Mouse (Mus musculus) 3T3-L1 (cell line): ENCODE data around the gene Cant1.

Experiments
- DNase-seq: peaks from one replicate; pipeline ENCODE4 v3.0.0-alpha.2; 2015; ENCODE audit warnings: low read depth, low spot score

Gene Cant1

GRCm38 (mm10) chr11:118374506-118374905, 44.4 kb downstream of the Cant1 start:
- DNase-seq, result no peak

- peak; percentile 53 for DNase-seq
These were observed 46.2 kb downstream of the Cant1 start for GRCm38 (mm10) chr11:118372641-118373040.

DNA sequence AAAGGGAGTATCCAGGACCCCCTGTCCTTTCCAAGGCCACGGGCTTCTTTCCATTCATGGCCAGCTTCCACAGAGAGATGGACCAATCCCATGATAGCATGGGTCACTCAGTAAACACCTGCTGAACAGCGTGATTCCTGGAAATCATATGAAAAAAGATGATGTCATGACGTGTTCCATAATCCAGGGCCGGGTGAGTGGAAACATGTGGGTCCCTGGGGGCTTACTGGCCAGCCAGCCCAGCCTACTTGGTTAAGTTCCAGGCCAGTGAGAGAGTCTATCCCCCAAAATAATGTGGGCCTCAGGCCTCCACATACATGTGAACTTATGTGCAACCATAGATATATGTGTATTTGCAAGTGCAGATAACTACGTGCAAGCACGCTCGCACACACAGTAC, 47.0 kb downstream of the Cant1 start:
- DNase-seq, result no peak

GRCm38 (mm10) chr11:118369657-118370056, 49.2 kb downstream of the Cant1 start:
- no peak for DNase-seq

DNA sequence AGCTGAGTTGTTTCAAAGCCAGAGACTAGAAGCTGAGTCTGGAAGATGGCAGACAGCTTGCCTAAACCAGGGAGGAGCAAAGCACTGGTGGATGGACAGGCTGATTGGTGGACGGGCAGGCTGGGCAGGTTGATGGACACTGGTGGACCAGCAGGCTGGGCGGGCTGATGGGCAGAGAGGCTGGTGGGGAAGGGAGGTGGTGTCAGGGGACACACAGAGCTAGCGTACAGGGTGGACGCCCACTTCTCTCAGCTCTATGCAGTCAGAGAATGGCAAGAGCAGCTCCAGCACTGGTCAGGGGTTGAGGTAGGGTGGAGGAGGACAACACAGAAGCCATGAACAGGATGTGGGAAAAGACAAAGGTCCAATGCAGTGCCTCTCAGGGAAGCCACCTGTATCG, 49.6 kb downstream of the Cant1 start:
- no peak for DNase-seq

- peak; percentile 61 for DNase-seq
These were observed 50.6 kb downstream of the Cant1 start for GRCm38 (mm10) chr11:118368330-118368729.

- peak; percentile 61 for DNase-seq
These were observed 52.3 kb downstream of the Cant1 start for GRCm38 (mm10) chr11:118366559-118366958.

DNA sequence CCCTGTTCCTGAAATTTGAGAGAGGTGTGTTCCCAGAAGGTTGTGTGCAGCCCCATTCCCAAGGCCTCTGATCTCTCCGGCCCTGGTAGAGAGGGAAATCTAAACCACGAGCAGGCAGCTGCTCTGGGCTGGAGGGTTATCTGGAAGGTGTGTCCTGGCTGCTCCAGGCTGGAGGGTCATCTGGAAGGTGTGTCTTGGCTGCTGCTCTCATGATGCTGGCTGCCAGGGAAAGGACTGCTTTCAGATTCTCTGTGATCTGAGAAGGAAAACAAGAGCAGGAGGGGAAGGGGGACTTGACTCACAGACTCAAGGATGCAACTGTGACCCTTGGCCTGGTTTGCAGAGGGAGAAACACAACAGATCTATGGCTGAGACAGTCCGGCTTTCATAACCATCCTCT, 52.8 kb downstream of the Cant1 start:
- DNase-seq, result peak; percentile 73

DNA sequence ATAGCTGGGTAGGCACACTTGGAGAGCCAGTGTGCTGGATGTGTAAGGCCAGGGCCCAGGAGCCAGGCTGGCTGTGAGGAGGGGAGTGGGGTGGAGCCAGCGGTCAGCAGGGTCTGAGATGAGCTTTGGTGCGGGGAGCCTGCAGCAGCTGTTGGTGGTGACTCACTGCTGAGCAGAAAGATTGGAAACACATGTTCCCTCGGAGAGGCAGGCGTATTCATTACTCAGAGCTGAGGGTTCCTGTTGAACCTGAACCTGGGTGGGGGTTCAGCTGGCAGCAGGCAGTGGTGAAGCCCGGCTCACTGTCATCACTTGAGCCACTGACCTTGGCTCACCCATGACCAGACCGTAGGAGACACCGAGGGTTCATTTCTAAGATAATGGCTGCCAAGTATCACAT, 53.7 kb downstream of the Cant1 start:
- DNase-seq, result peak; percentile 98

GRCm38 (mm10) chr11:118364021-118364420, 54.9 kb downstream of the Cant1 start:
- DNase-seq, result no peak

- peak; percentile 93 for DNase-seq
These were observed 55.8 kb downstream of the Cant1 start for GRCm38 (mm10) chr11:118362971-118363518.

GRCm38 (mm10) chr11:118362501-118362900, 56.4 kb downstream of the Cant1 start:
- peak; percentile 55 for DNase-seq

DNA sequence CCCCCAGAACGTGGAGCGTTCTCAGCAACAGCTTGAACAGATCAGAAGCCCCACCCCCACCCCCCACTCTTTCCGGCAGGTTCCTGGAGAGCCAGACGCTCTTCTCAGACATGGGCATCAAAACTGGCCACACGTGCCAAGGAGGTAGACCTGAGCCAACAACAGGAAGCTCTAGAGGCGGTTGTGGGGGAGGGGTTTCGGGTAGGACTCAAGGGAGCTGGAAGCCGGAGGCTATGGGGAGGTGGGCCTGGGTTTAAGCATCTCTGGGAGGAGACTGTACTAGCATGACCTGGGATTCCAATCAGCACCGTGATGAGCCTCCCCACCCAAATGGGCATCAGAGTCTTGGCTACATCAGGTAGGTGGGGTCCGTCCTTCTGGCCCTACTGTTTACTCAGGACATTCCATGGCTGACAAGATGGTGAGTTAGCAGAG, 58.0 kb downstream of the Cant1 start:
- DNase-seq, result peak; percentile 80

DNA sequence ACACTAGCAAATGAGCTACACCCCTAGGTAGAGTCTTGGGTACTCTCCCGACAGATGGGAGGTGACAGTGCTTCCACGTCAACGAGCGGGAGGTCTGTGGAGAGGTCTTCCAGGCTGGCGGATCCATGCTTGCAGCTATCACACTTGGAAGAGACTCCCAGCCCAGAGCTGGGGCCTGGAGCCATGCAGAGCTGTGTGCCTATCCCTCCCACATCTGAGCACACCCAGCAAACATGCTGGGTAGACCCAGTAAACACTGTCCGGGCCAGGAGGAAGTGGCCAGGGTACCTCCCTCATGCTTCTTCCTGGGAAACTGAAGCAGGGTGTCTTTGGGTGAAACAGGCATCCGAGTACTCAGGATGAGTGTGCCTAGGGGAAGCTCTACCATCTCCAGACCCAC, 58.4 kb downstream of the Cant1 start:
- DNase-seq, result peak; percentile 37
